Mouse (Mus musculus) small intestine, adult 2 months (tissue): ENCODE data around the gene Peli2.

Experiments used
- CTCF ChIP-seq: fragments of 200-500 bp; IDR thresholded peaks from 2 replicates; pipeline ENCODE4 v1.5.1; 2012; ENCODE audit warnings: low read depth, mild to moderate bottlenecking, control low read depth, inconsistent platforms, low read length, moderate library complexity, mixed read lengths; ENCODE audit not compliant: insufficient replicate concordance, insufficient read length; ENCODE audit errors: extremely low read depth
- POLR2A ChIP-seq: fragments of 200-500 bp; IDR thresholded peaks from 2 replicates; pipeline ENCODE4 v1.6.1; 2012; ENCODE audit warnings: low read depth, mild to moderate bottlenecking, control low read depth, inconsistent platforms, low read length, moderate library complexity

- TF ChIP-seq CTCF (no peak), POLR2A (no peak)
These were observed 9.4 kb downstream of the Peli2 start for GRCm38 (mm10) chr14:48130021-48130420.
